In the genomic region with DNA sequence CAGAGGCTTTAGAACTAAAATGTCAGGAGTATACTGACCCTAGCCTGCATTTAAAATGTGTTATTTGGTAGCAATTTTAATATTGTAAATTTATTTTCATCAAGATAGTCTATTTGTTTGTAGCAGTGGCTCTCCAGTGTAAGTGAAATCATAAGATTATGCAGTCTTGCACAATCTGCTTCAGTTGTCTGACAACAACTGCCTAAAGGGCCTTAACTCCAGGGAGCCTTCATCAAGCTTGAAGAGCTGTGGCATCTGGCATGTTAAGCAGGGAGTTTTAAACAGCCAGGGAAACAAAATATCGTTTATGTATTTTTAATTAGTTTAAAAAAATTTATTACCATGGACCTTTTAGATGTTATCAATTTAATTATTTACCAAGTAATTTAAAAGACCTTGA, we compare ENCODE assay signal across 18 mouse cellular contexts.
"Had no signal": no experiment of that assay in that cellular context is flagged by ENCODE, and none has a peak within 500 bp of the region (broad histone marks: within the 10 kb centered on the region; RNA-seq: fewer than 3 reads in every experiment).

No protein-coding gene starts in this region.

- H3K4me2 ChIP-seq: limb, embryonic 12.5 days; limb, embryonic 15.5 days; liver, embryonic 11.5 days; liver, embryonic 15.5 days; lung, embryonic 15.5 days; midbrain, embryonic 13.5 days had no signal

- H3K27ac ChIP-seq: limb, embryonic 12.5 days; limb, embryonic 15.5 days; liver, embryonic 15.5 days; lung, embryonic 15.5 days; midbrain, embryonic 10.5 days; midbrain, embryonic 13.5 days had no signal

- H3K27me3 ChIP-seq: limb, embryonic 12.5 days; limb, embryonic 15.5 days; liver, embryonic 15.5 days; lung, embryonic 15.5 days; megakaryocyte, embryonic 14.5 days; midbrain, embryonic 13.5 days had no signal

- H3K4me1 ChIP-seq: limb, embryonic 12.5 days; limb, embryonic 15.5 days; liver, embryonic 15.5 days; lung, embryonic 15.5 days; megakaryocyte, embryonic 14.5 days; midbrain, embryonic 10.5 days; midbrain, embryonic 13.5 days had no signal

- H3K9ac ChIP-seq: limb, embryonic 12.5 days; limb, embryonic 15.5 days; liver, embryonic 15.5 days; lung, embryonic 15.5 days; midbrain, embryonic 13.5 days had no signal

- H3K4me3 ChIP-seq: limb, embryonic 12.5 days; limb, embryonic 15.5 days; liver, embryonic 15.5 days; lung, embryonic 15.5 days; megakaryocyte, embryonic 14.5 days; midbrain, embryonic 10.5 days; midbrain, embryonic 13.5 days had no signal

- ATAC-seq: intestine, postnatal 0 days; midbrain, embryonic 13.5 days had no signal

- H3K9me3 ChIP-seq: limb, embryonic 12.5 days; limb, embryonic 15.5 days; liver, embryonic 15.5 days; lung, embryonic 15.5 days; midbrain, embryonic 10.5 days; midbrain, embryonic 13.5 days had no signal

- H3K36me3 ChIP-seq: limb, embryonic 12.5 days; limb, embryonic 15.5 days; liver, embryonic 15.5 days; lung, embryonic 15.5 days; midbrain, embryonic 10.5 days; midbrain, embryonic 13.5 days had no signal

- DNase-seq: kidney, adult 2 months; kidney, postnatal 10 days; kidney, postnatal 4 days; left cerebral cortex, postnatal 4 days; lung, adult 18-20 months; lung, postnatal 10 days; lung, postnatal 36 days; thymus, adult 18-20 months; thymus, postnatal 36 days had no signal
